Mouse (Mus musculus): ENCODE results near the gene Gm14597. TPM values are rescaled to one million over a fixed set of nuclear protein-coding genes. Genes with fewer than 3 reads are reported as not detected.
"Not testable (repeated sequence)": the region's sequence is repeated elsewhere in the genome, so short reads cannot be mapped to it uniquely, and the experiment has no call there.

Gene Gm14597
- polyA plus RNA-seq, 1 experiment: not detected

DNA sequence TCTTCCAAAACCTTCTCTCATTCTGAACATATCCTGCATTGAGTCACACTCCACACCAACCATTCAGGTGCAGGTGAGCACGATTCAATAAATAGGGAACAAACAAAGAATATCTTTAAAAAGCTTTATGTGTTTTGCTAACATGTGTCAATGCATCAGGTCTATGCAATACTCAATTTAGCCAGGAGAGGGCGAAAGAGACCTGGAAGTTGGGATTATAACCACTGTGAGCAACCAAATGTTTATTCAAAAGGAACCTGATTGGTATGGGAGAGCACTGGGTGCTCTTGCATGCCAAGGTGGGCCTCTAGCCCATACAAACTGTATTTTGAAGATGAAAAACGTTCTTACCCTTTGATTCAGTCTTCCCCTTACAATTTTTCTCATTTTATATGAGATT, 1.8 kb upstream of the Gm14597 start:
- no peaks in the 10 kb centered on the region for H3K79me3 ChIP-seq (ENCODE audit: low read depth)
- no peak overlapping the region for H3ac ChIP-seq (ENCODE audit: control insufficient read depth, insufficient read length, low read depth)
- no peaks in the 10 kb centered on the region for H3K79me2 ChIP-seq (ENCODE audit: control insufficient read depth, insufficient read depth)
- TF ChIP-seq CTCF (IDR thresholded peaks at IDR 0.05; ENCODE audit: control insufficient read depth, insufficient read depth, insufficient read length) (peak; percentile 5), FOSL1 (IDR thresholded peaks at IDR 0.05; ENCODE audit: insufficient read depth, low read length, poor library complexity, severe bottlenecking) (no peak), MYOD1 (IDR thresholded peaks at IDR 0.05; ENCODE audit: control insufficient read depth, insufficient read length, low read depth) (no peak), MYOG (IDR thresholded peaks at IDR 0.05; ENCODE audit: control insufficient read depth, extremely low read depth, insufficient read length) (no peak)
- H3K36me3 ChIP-seq (ENCODE audit: control insufficient read depth, insufficient read depth): no peaks in the 10 kb centered on the region
- no peak overlapping the region for H3K4me3 ChIP-seq (ENCODE audit: insufficient read depth, poor library complexity, severe bottlenecking)
- H3K27me3 ChIP-seq (ENCODE audit: control insufficient read depth, insufficient read depth, insufficient read length): no peaks in the 10 kb centered on the region

DNA sequence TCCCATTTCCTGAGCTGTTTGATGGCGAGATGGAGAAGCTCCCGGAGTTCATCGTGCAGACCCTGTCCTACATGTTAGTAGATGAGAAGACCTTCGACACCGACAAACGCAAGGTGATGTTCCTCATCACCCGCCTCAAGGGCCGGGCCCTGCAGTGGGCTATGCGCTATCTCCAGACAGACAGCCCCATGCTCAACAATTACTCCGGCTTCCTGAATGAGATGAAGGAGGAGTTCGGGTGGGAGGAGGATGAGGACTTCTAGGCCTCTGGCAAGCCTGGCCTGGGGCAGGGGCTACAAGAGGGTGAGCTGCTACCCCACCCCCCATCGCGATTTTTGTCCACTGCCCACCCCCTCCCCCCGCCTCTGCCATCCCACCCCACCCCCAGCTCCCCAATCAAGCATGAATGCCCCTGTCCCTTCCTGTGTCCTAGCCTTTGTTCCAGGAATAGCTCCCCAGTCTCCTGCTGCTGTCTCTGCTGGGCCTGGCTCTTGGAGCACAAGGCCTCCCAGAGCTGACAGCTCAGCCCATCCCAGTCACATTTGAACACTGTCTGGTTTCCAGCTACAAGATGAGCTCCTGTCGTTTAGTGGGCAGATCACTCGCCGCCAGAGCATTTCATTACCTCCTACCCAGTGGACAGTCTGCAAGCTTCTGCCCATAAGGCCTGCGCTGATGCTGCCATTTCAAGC, 511 bp downstream of the Gm14597 start:
- H3K79me2 ChIP-seq (ENCODE audit: control insufficient read depth, insufficient read depth): no peaks in the 10 kb centered on the region
- H3ac ChIP-seq (ENCODE audit: control insufficient read depth, insufficient read length, low read depth): peak overlapping the region; percentile 44
- H3K27me3 ChIP-seq (ENCODE audit: control insufficient read depth, insufficient read depth, insufficient read length): no peaks in the 10 kb centered on the region
- H3K36me3 ChIP-seq (ENCODE audit: control insufficient read depth, insufficient read depth): no peaks in the 10 kb centered on the region
- no peak for TF ChIP-seq MYOD1 (IDR thresholded peaks at IDR 0.05; ENCODE audit: control insufficient read depth, insufficient read length, low read depth)
- TF ChIP-seq USF1 (IDR thresholded peaks at IDR 0.05; ENCODE audit: low read depth): no peak
- H3K4me3 ChIP-seq (ENCODE audit: insufficient read depth, poor library complexity, severe bottlenecking): no peak overlapping the region
- no peaks in the 10 kb centered on the region for H3K79me3 ChIP-seq (ENCODE audit: low read depth)

DNA sequence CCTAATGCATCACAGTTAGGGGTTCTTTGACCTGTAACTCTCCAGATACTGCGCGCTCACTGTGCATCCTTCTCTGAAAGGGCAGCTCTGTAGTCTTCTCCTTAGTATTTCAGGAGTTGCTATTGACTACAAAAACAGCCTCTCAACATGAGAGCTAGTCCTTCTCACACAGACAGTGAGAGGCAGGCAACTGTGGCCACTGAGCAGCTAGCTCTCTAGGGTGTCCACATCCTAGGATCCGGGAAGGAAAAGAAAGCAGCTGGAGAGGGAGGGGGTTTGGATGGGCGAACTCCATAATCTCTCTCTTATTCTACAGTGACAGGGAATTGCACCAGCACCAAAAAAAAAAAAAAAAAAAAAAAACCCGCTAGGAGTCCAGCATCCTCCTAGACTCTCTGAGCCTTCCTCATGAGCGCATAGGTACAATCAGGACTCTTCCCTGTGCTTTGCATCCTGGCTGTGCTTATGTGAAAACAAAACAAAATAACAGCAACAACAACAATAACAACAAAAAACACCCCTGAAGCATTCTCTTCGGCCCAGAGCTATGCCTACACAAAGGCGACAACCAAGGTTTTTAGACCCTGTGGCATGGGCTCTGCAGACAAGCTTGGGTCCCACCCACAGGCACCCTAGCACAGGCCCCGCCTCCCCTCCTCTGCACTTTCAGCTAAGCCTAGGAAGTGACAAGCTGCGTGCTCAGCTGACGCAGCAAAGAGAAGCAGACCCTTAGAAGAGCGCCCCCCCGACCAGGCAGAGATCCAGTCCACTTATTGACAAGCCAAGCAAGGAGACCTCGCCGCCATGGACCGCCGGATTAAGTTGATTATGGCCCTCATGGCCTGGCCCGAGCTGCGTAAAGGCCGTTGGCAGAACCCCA, 1.3 kb downstream of the Gm14597 start, which contains the start of gene Rtl8c:
Gene Rtl8c, plus strand, starts transcription at position 791 of the 880 bp plus-strand sequence.
- Histone ChIP-seq H3K79me2 (ENCODE audit: control insufficient read depth, insufficient read depth) (no peaks in the 10 kb centered on the region), H3K4me3 (ENCODE audit: insufficient read depth, poor library complexity, severe bottlenecking) (no peak within 1 kb of the TSS), H3ac (ENCODE audit: control insufficient read depth, insufficient read length, low read depth) (peak within 1 kb of the TSS; percentile 44), H3K36me3 (ENCODE audit: control insufficient read depth, insufficient read depth) (no peaks in the 10 kb centered on the region), H3K27me3 (ENCODE audit: control insufficient read depth, insufficient read depth, insufficient read length) (no peaks in the 10 kb centered on the region), H3K79me3 (ENCODE audit: low read depth) (no peaks in the 10 kb centered on the region)
- TF ChIP-seq CEBPB (IDR thresholded peaks at IDR 0.05; ENCODE audit: low read depth): no peak
- TF ChIP-seq MYOG (IDR thresholded peaks at IDR 0.05; ENCODE audit: control insufficient read depth, extremely low read depth, insufficient read length): no peak
- TF ChIP-seq USF1 (IDR thresholded peaks at IDR 0.05; ENCODE audit: low read depth): no peak
- no peak for TF ChIP-seq MYOD1 (IDR thresholded peaks at IDR 0.05; ENCODE audit: control insufficient read depth, insufficient read length, low read depth)
- TF ChIP-seq CTCF (IDR thresholded peaks at IDR 0.05; ENCODE audit: control insufficient read depth, insufficient read depth, insufficient read length): no peak
- no peak for TF ChIP-seq FOSL1 (IDR thresholded peaks at IDR 0.05; ENCODE audit: insufficient read depth, low read length, poor library complexity, severe bottlenecking)

DNA sequence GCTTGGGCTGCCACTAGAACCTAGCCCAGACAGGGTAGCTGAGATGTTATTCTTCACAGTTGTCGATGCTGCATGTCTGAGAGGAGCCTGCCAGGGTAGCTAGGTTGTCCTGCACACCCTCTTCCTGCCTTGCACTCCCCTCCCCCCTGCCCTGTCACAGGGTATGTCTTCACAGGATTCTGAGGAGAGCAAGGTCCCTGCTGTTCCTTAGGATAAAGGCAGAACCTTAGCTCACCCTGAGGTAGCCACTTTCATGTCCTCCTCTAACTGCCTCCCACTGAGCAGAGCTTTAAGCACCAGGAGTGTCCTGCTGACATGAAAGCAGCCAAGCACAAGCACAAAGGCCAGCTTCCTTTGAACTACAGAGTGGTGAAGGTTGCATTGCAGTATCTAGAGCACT, 2.6 kb downstream of the Gm14597 start:
- H3K79me2 ChIP-seq (ENCODE audit: control insufficient read depth, insufficient read depth); H3K4me3 ChIP-seq (ENCODE audit: insufficient read depth, poor library complexity, severe bottlenecking); H3K27me3 ChIP-seq (ENCODE audit: control insufficient read depth, insufficient read depth, insufficient read length); H3ac ChIP-seq (ENCODE audit: control insufficient read depth, insufficient read length, low read depth); H3K36me3 ChIP-seq (ENCODE audit: control insufficient read depth, insufficient read depth); H3K79me3 ChIP-seq (ENCODE audit: low read depth): not testable (repeated sequence)

DNA sequence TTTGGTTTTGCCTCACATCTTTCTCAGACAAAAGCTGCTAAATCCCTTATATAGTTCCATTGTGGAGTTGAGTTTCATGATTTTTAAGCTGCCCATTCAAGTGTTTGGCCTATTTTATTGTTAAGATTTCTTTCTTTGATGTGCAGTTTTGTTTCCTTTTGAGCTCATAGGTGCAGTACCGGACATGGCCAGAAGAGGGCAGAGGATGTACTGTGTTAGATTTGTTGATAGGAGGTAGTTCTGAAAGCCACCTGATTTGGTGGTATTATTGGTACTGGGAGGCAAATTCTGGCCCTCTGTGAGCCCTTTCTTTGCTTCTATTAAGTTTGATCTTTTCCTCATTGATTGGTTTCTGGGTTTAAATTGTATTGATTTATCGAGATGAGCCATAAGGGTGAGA, 8.8 kb downstream of the Gm14597 start:
- H3K79me3 ChIP-seq (ENCODE audit: low read depth); H3K27me3 ChIP-seq (ENCODE audit: control insufficient read depth, insufficient read depth, insufficient read length); H3K79me2 ChIP-seq (ENCODE audit: control insufficient read depth, insufficient read depth); H3ac ChIP-seq (ENCODE audit: control insufficient read depth, insufficient read length, low read depth); H3K4me3 ChIP-seq (ENCODE audit: insufficient read depth, poor library complexity, severe bottlenecking); H3K36me3 ChIP-seq (ENCODE audit: control insufficient read depth, insufficient read depth): not testable (repeated sequence)

DNA sequence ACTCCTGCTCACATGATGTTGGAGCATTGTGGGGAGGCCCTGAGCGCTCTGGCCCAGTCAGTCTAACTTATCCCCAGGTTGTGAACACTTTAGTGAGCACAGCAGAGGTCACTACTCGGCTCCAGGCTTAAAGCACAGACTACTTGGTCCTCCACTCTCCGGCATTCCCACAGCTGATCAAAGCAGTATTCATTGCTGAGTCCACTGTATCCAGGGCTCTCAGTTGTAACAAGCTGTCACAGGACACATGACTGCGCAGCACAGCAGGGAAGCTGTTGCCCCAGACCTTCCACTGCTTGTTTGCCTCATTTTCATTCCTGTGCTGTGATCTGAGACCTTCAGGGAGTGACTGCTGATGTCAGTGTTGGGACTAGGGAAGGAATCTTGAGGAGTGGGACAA, 25.4 kb downstream of the Gm14597 start:
- not testable (repeated sequence) for H3K79me2 ChIP-seq (ENCODE audit: control insufficient read depth, insufficient read depth); H3K79me3 ChIP-seq (ENCODE audit: low read depth); H3ac ChIP-seq (ENCODE audit: control insufficient read depth, insufficient read length, low read depth); H3K36me3 ChIP-seq (ENCODE audit: control insufficient read depth, insufficient read depth); H3K27me3 ChIP-seq (ENCODE audit: control insufficient read depth, insufficient read depth, insufficient read length); H3K4me3 ChIP-seq (ENCODE audit: insufficient read depth, poor library complexity, severe bottlenecking)

DNA sequence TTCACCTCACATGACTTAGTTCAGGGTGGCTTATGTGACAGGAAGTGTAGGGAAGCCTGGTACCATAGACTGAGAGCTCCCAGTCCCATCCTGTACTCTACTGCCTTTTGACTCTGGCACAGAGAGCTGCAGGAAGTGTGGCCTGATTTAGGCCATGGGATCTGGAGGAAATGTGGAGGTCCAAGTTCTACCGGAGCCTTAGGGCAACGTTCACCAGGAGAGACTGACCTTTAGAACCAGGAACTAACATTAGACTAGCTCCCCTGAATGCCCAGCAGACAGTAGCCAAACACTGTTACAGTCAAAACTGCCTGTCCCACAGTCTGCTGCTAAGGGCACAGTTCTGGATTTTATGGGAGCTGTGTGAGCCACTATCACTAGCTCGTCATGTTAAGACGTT, 27.4 kb downstream of the Gm14597 start:
- H3K27me3 ChIP-seq (ENCODE audit: control insufficient read depth, insufficient read depth, insufficient read length); H3K36me3 ChIP-seq (ENCODE audit: control insufficient read depth, insufficient read depth); H3K79me3 ChIP-seq (ENCODE audit: low read depth); H3K4me3 ChIP-seq (ENCODE audit: insufficient read depth, poor library complexity, severe bottlenecking); H3ac ChIP-seq (ENCODE audit: control insufficient read depth, insufficient read length, low read depth); H3K79me2 ChIP-seq (ENCODE audit: control insufficient read depth, insufficient read depth): not testable (repeated sequence)
